Comparison of ENCODE assay signal across 13 mouse cellular contexts in genomic region chr16:32390882-32391281, GRCm38 (mm10). TPM values are rescaled to one million over a fixed set of nuclear protein-coding genes. Genes with fewer than 3 reads are reported as not detected.
"Had no signal": no experiment of that assay in that cellular context is flagged by ENCODE, and none has a peak within 500 bp of the region (broad histone marks: within the 10 kb centered on the region; RNA-seq: fewer than 3 reads in every experiment).

No protein-coding gene starts in this region.

- DNase-seq: lung, adult 2 months; lung, postnatal 14 days; lung, postnatal 36 days; right cerebral cortex, postnatal 14 days; thymus, adult 18-20 months; thymus, postnatal 14 days; thymus, postnatal 36 days had no signal

- ATAC-seq: lung, postnatal 0 days; midbrain, embryonic 13.5 days; midbrain, embryonic 15.5 days had no signal

RNA-seq across cellular contexts. Expression of gene Tm4sf19, which starts 9.4 kb away (rescaled TPM):
- total RNA-seq: midbrain, postnatal 0 days; monocyte, adult 5-6 weeks; neutrophil, adult 5-6 weeks had no signal
